Mouse (Mus musculus) right cerebral cortex, postnatal 25 days (tissue): ENCODE results near the gene Gbp4.
A peak's percentile ranks its signal among the peaks of the same experiment; 100 is the strongest.
"Not testable (repeated sequence)": the region's sequence is repeated elsewhere in the genome, so short reads cannot be mapped to it uniquely, and the experiment has no call there.

Experiments used
- DNase-seq: peaks from one replicate; pipeline ENCODE4 v3.0.0; 2022

The Gbp4 gene

GRCm38 (mm10) chr5:105139409-105140088, at the start of gene Gbp4, which contains the start of the genes Gbp9 and Gbp8:
TSS of gene Gbp4 (minus strand) at chr5:105139586.
TSS of gene Gbp9 (minus strand) at chr5:105139539.
TSS of gene Gbp8 (minus strand) at chr5:105139540.
- DNase-seq = not testable (repeated sequence)

GRCm38 (mm10) chr5:105181446-105181845, 42.1 kb upstream of the Gbp4 start:
- no peak for DNase-seq

- DNase-seq = no peak
Observed at GRCm38 (mm10) chr5:105156582-105156981, 17.2 kb upstream of the Gbp4 start.

- no peak for DNase-seq
Observed at GRCm38 (mm10) chr5:105154049-105154448, 14.7 kb upstream of the Gbp4 start.

- not testable (repeated sequence) for DNase-seq
Observed at GRCm38 (mm10) chr5:105148062-105148461, 8.7 kb upstream of the Gbp4 start.

- DNase-seq = no peak
Observed at GRCm38 (mm10) chr5:105146447-105146846, 7.1 kb upstream of the Gbp4 start.

GRCm38 (mm10) chr5:105145731-105146130, 6.3 kb upstream of the Gbp4 start:
- not testable (repeated sequence) for DNase-seq

GRCm38 (mm10) chr5:105140089-105140810, 864 bp upstream of the Gbp4 start:
- not testable (repeated sequence) for DNase-seq

- DNase-seq = no peak
Observed at GRCm38 (mm10) chr5:105138906-105139305, 480 bp downstream of the Gbp4 start.

GRCm38 (mm10) chr5:105136706-105137304, 2.6 kb downstream of the Gbp4 start:
- DNase-seq = not testable (repeated sequence)

- peak; percentile 13 for DNase-seq
Observed at GRCm38 (mm10) chr5:105121731-105122130, 17.7 kb downstream of the Gbp4 start.

- no peak for DNase-seq
Observed at GRCm38 (mm10) chr5:105115740-105116139, 23.6 kb downstream of the Gbp4 start.

- no peak for DNase-seq
Observed at GRCm38 (mm10) chr5:105114696-105115095, 24.7 kb downstream of the Gbp4 start.

GRCm38 (mm10) chr5:105113656-105114055, 25.7 kb downstream of the Gbp4 start:
- DNase-seq = no peak

GRCm38 (mm10) chr5:105110271-105110852, 29.0 kb downstream of the Gbp4 start:
- not testable (repeated sequence) for DNase-seq

GRCm38 (mm10) chr5:105109775-105110174, 29.6 kb downstream of the Gbp4 start:
- DNase-seq = not testable (repeated sequence)

GRCm38 (mm10) chr5:105105689-105106088, 33.7 kb downstream of the Gbp4 start:
- not testable (repeated sequence) for DNase-seq

GRCm38 (mm10) chr5:105081900-105082299, 57.5 kb downstream of the Gbp4 start:
- no peak for DNase-seq

GRCm38 (mm10) chr5:105068356-105068755, 71.0 kb downstream of the Gbp4 start:
- not testable (repeated sequence) for DNase-seq
